In genomic region chr10:59236486-59236885, GRCm38 (mm10) we compare ENCODE assay signal across 14 mouse cellular contexts. TPM values are rescaled to one million over a fixed set of nuclear protein-coding genes. Genes with fewer than 3 reads are reported as not detected.
DNase-seq lines count a peak whose midpoint lies in the region; ATAC-seq and TF ChIP-seq lines count a peak whose summit lies in the region.
"Had no signal": no experiment of that assay in that cellular context is flagged by ENCODE, and none has a peak within 500 bp of the region (broad histone marks: within the 10 kb centered on the region; RNA-seq: fewer than 3 reads in every experiment).

No protein-coding gene starts in this region.

- H3K4me2 ChIP-seq in lung, postnatal 0 days (replicated peaks; ENCODE audit: low read depth, low read length): no peak overlapping the region
- H3K4me2 ChIP-seq: heart, embryonic 15.5 days; liver, embryonic 11.5 days; midbrain, embryonic 12.5 days had no signal

- DNase-seq in lung, adult 18-20 months: peak; percentile 67 to 68
- no peak for DNase-seq in lung, adult 2 months
- peak; percentile 39 for DNase-seq in adrenal gland, postnatal 25 days
- DNase-seq in lung, postnatal 0 days (ENCODE audit: low spot score): peak; percentile 83
- DNase-seq in urinary bladder, postnatal 10 days (ENCODE audit: low spot score): no peak
- DNase-seq in cerebellum, postnatal 4 days (ENCODE audit: low spot score in 2 of 2): no peak
- DNase-seq in heart, postnatal 4 days: no peak
- DNase-seq: cerebellum, adult 11-12 months; thymus, adult 18-20 months had no signal

- no peaks in the 10 kb centered on the region for H3K27me3 ChIP-seq in lung, postnatal 0 days (replicated peaks; ENCODE audit: insufficient read depth, low read length)
- H3K27me3 ChIP-seq: heart, embryonic 15.5 days; midbrain, embryonic 12.5 days had no signal

- H3K27ac ChIP-seq in lung, postnatal 0 days (ENCODE audit: low read length): no peak overlapping the region
- H3K27ac ChIP-seq: heart, embryonic 15.5 days; midbrain, embryonic 12.5 days had no signal

- H3K4me3 ChIP-seq in lung, adult 2 months (replicated peaks; ENCODE audit: extremely low read depth, low read depth, low read length): no peak overlapping the region
- no peak overlapping the region for H3K4me3 ChIP-seq in lung, postnatal 0 days (ENCODE audit: low read depth, low read length)
- H3K4me3 ChIP-seq: heart, embryonic 15.5 days; midbrain, embryonic 12.5 days had no signal

- peak; percentile 29 for ATAC-seq in lung, postnatal 0 days
- peak; percentile 41; the same call in 1 of the 2 replicates for ATAC-seq in neutrophil, adult 5-6 weeks (ENCODE audit: extremely low read depth, insufficient number of reproducible peaks, low FRiP score, poor library complexity, severe bottlenecking)
- ATAC-seq: CD4-positive, CD25-positive, alpha-beta regulatory T cell, adult 4 months had no signal

- H3K4me1 ChIP-seq in lung, adult 2 months (ENCODE audit: control insufficient read depth, insufficient read depth, low read length): peaks cover 5% of the 10 kb centered on the region; the same call in 1 of the 2 replicates
- peaks cover 2% of the 10 kb centered on the region; the same call in 1 of the 2 replicates for H3K4me1 ChIP-seq in lung, postnatal 0 days (ENCODE audit: insufficient read depth, low read depth, low read length)
- H3K4me1 ChIP-seq: heart, embryonic 15.5 days; midbrain, embryonic 12.5 days had no signal

- no peaks in the 10 kb centered on the region for H3K9me3 ChIP-seq in lung, postnatal 0 days (ENCODE audit: low read length)
- H3K9me3 ChIP-seq: heart, embryonic 15.5 days; midbrain, embryonic 12.5 days had no signal

- H3K36me3 ChIP-seq in lung, postnatal 0 days (ENCODE audit: insufficient read depth, low read length): no peaks in the 10 kb centered on the region
- H3K36me3 ChIP-seq: heart, embryonic 15.5 days; midbrain, embryonic 12.5 days had no signal

- WGBS in lung, adult 2 months: 67% methylated on average over 6 of the region's 6 CpGs
- WGBS in lung, postnatal 0 days: 55% methylated on average over 6 of the region's 6 CpGs

- peak; percentile 70 for TF ChIP-seq EP300 in lung, postnatal 0 days (IDR thresholded peaks at IDR 0.05)

- no peak for TF ChIP-seq CTCF in lung, adult 2 months (IDR thresholded peaks at IDR 0.05; ENCODE audit: insufficient read depth, low read length)
- no peak for TF ChIP-seq CTCF in lung, postnatal 0 days (IDR thresholded peaks at IDR 0.05)

- TF ChIP-seq POLR2A in lung, adult 2 months (IDR thresholded peaks at IDR 0.05; ENCODE audit: borderline replicate concordance, extremely low read depth, low read depth, low read length): no peak

- no peak overlapping the region for H3K9ac ChIP-seq in lung, postnatal 0 days (replicated peaks; ENCODE audit: low read depth)
- H3K9ac ChIP-seq: heart, embryonic 15.5 days; midbrain, embryonic 12.5 days had no signal

RNA-seq across cellular contexts. Expression of gene Sowahc, which starts 14.7 kb away (rescaled TPM):
- 9.3 TPM in 2 replicates for polyA plus RNA-seq in lung, adult 2 months (2012; rRNA removed)
- 29.0 and 29.1 TPM in 2 replicates for total RNA-seq in adrenal gland, postnatal 25 days (2021)
- 9.7 and 13.2 TPM in 2 replicates for polyA plus RNA-seq in lung, postnatal 0 days (2015; fragmentation: Nextera tagmentation; extraction: Ambion mirVana)
- total RNA-seq in neutrophil, adult 5-6 weeks (2017): 10.3 and 15.4 TPM in 2 replicates
- total RNA-seq in heart, postnatal 4 days (2021): 1 to 10 TPM; 1.9 to 2.0 TPM

RNA-seq across cellular contexts. Expression of gene Sept10, which starts 14.8 kb away (rescaled TPM):
- polyA plus RNA-seq in lung, adult 2 months (2012; rRNA removed): 7.0 and 9.2 TPM in 2 replicates
- total RNA-seq in adrenal gland, postnatal 25 days (2021): 47.4 and 67.0 TPM in 2 replicates
- 42.2 and 45.2 TPM in 2 replicates for polyA plus RNA-seq in lung, postnatal 0 days (2015; fragmentation: Nextera tagmentation; extraction: Ambion mirVana)
- 8.5 and 9.8 TPM in 2 replicates for total RNA-seq in neutrophil, adult 5-6 weeks (2017)
- total RNA-seq in heart, postnatal 4 days (2021): 10 to 100 TPM; 45.0 to 52.0 TPM

Comparison
In these comparisons a context has a peak if more than half of its experiments do, and no peak if none do; other contexts are left out.
1. DNase-seq: peak in lung, adult 18-20 months (2 of 2), adrenal gland, postnatal 25 days (single experiment) and lung, postnatal 0 days (single experiment); none in lung, adult 2 months (single experiment), urinary bladder, postnatal 10 days (single experiment), cerebellum, postnatal 4 days (0 of 2) and heart, postnatal 4 days (single experiment).